Mouse (Mus musculus): ENCODE results near the gene Ifi35.
"Not testable (repeated sequence)": the region's sequence is repeated elsewhere in the genome, so short reads cannot be mapped to it uniquely, and the experiment has no call there.

Gene Ifi35

GRCm38 (mm10) chr11:101448274-101448746, at the start of gene Ifi35:
Gene Ifi35, plus strand, starts transcription at chr11:101448407.
- DNase-seq = no peak

DNA sequence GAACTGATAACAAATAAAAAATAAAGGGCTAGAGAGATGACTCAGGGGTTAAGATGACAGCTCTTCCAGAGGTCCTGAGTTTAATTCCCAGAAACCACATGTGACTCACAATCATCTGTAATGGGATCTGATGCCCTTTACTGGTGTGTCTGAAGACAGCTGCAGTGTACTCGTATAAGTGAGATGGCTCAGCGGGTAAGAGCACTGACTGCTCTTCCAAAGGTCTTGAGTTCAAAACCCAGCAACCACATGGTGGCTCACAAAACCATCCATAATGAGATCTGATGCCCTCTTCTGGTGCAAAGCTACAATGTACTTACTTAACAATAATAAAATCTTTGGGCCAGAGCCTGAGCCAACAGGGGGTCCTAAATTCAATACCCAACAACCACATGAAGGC, 32.9 kb upstream of the Ifi35 start:
- no peak for DNase-seq

DNA sequence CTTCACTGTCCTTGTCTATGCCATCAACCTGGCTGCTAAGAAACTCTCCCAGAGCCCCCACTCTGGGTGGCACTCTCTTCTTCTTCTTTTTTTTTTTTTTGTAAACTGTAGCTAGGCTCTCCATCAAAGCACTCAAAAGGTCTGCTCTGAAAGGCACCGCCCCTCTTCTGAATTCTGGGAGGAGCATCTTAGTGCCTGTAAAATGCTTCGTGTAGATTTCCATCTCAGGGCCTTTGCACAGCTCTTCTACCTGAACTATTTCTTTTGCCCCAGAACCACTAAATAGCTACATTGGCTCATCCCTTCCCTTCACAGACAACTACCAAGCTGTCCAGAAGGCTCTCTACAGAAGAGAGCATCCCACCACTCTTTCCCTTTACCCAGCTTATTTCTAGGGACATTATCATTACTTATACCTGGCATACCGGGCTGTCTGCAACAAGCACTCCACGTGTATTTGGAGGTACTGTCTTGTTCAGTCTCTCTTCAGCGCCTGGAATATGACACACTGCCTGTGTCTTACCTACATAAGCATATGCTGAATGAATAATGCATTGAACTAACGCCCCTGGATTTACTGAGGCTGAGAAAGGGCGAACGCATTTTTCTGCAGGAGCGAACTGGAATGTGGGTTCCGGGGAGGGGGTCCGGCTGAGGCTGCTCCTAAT, 31.6 kb upstream of the Ifi35 start:
- DNase-seq = no peak

DNA sequence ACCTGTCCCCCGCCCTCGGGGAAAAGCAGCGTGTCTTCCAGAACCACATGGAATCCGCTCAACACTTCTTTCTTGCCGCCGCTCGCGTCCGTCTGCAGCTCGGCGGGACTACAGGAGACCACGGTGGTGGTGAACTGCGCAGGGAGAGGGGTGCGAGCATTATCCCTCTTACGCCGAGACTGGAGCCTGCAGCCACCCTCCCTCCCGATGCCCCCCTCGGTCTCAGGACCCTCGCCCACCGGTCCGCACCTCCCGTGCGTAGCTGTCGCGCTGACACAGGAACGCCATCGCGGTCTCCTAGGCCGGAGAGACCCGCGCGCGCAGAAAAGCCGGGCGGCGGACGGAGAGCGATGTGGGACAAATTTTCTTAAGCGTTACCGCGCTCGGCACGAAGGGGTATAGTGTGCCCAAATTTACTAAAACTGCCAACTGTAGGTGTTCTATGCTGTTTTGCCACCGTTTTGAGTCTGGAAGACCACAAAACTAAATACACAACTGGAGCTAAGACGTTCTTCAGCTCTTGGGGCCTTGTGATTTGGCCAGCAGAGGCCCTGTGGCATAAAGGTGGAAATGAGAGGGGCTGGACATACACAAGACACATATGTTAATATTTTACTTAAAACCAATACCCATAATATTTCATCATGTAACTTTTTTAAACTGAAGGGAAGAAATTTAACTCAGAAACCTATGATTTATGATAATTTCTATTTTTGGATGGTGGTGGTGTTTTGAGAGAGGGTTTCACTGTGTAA, 30.9 kb upstream of the Ifi35 start, which contains the start of gene Aarsd1:
Gene Aarsd1, minus strand, starts transcription at position 515 of the 755 bp plus-strand sequence.
- DNase-seq = peak; percentile 91

GRCm38 (mm10) chr11:101418991-101419390, 29.2 kb upstream of the Ifi35 start:
- DNase-seq = no peak

- DNase-seq = no peak
Observed at GRCm38 (mm10) chr11:101419610-101420009, 28.6 kb upstream of the Ifi35 start.

GRCm38 (mm10) chr11:101420148-101420547, 28.1 kb upstream of the Ifi35 start:
- DNase-seq = no peak

DNA sequence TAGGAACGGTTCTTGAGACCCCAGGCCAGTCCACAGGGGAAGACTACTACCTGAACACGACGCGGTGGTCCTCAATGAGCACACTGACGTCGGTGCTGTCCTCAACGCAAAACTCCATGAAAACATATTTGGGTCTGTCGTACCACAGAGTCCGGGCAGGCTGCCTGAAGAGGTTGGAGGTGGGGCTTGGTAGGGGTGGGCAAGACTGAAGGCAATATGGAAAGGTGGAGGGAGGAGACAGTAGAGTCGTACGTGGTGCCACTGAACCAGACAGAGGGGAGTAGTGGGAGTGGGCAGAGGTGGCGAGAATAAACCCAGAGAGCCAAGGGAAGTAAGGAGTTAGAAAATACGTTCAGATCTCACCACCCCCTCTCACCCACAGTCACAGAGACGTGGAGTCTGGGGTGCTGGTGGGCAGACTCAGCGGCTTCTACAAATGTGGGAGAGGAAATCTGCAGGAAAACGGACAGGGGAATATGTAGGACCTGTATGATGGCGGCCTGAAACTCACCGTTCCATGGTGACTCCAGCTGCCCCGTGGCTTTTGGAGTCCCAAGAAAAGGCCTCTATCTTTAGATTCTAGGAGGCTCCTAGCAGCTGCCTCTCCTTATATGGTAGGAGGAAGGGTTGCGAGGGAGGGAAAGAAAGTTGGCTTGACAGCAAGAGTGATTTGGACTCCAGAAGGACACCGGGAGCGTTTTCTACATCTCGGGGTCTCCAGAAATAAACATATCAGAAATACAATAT, 23.9 kb upstream of the Ifi35 start, which contains the start of gene Gm27029:
Gene Gm27029, minus strand, starts transcription at position 692 of the 747 bp plus-strand sequence.
- no peak for DNase-seq

- DNase-seq = peak; percentile 99
Observed at GRCm38 (mm10) chr11:101424925-101425813, 23.0 kb upstream of the Ifi35 start, which contains the start of the genes Rundc1 and Ptges3l. Gene Rundc1, plus strand, starts transcription at chr11:101425085. Gene Ptges3l, minus strand, starts transcription at chr11:101425333.

- DNase-seq = no peak
Observed at GRCm38 (mm10) chr11:101426165-101426564, 22.0 kb upstream of the Ifi35 start.

GRCm38 (mm10) chr11:101431327-101431726, 16.9 kb upstream of the Ifi35 start:
- no peak for DNase-seq

DNA sequence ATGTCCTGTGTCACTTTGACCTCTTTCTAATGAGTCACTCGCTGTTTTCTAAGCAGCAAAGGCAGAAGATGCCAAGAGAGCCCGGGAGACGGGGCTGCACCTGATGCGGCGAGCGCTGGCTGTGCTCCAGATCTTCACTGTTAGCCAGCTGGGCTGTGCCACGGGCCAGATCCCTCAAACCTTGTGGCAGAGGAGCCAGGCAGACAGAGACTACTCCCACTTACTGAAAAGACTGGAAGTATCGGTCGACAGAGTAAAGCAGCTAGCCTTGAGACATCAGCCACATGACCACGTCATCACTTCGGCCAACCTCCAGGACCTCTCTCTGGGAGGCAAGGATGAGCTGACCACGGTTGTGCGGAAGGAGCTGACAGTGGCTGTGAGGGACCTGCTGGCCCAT, 14.8 kb upstream of the Ifi35 start:
- no peak for DNase-seq

- no peak for DNase-seq
Observed at GRCm38 (mm10) chr11:101435831-101436230, 12.4 kb upstream of the Ifi35 start.

- no peak for DNase-seq
Observed at GRCm38 (mm10) chr11:101436916-101437315, 11.3 kb upstream of the Ifi35 start.

DNA sequence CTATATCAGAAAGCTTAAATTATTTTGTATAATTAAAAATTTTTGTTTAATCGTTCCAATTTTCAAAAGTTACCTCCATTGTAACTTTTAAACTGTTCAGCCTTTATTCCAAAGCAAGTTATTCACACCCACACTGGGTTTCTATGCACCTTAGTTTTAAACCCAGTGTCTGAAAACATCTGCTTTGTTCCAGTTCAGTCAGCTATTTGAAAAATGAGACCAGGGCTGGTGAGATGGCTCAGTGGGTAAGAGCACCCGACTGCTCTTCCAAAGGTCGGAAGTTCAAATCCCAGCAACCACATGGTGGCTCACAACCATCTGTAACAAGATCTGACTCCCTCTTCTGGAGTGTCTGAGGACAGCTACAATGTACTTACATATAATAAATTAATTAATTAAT, 10.2 kb upstream of the Ifi35 start:
- not testable (repeated sequence) for DNase-seq

DNA sequence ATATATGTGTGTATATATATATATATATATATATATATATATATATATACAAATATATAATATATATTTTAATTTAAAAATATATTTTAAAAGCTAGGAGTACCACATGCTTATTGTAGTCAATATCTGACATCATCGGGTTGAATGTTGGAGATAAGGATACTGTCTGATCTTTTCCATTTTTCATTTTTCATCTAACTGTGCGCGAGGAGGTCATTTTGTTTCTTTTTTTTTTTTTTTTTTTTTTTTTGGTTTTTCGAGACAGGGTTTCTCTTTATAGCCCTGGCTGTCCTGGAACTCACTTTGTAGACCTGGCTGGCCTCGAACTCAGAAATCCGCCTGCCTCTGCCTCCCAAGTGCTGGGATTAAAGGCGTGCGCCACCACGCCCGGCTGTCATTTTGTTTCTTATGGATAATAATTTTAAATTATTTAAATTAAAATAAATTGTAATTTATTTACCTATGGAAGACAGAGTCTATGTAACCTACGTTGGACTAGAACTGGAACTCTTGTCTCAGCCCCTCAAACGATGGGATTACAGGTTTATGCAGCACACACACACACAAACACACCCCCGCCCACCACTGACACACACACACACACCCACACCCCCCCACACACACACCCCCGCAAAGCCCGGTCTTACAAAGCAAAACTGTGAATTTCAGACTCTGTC, 6.6 kb upstream of the Ifi35 start:
- not testable (repeated sequence) for DNase-seq

GRCm38 (mm10) chr11:101442127-101442693, 6.0 kb upstream of the Ifi35 start, which contains the start of gene Rpl27:
Gene Rpl27, plus strand, starts transcription at chr11:101442298.
- peak; percentile 89 for DNase-seq

DNA sequence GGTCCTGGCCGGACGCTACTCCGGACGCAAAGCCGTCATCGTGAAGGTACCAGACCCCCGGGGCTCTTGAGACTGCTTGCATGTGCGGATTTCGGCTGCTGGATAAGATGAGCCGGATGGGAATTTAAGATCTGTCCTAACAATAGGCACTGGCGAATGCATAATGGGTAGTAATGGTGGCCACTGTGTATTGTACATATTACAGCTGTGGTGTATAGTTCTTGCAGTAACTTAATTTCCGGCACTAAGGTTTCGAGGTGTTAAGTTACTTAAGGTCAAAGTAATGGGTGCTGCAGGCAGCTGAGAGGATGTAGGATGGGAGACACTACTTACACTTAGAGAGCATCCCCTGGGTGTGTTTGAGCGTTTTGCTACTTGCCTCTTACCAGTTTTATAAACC, 5.4 kb upstream of the Ifi35 start:
- no peak for DNase-seq

- DNase-seq = no peak
Observed at GRCm38 (mm10) chr11:101446319-101446718, 1.9 kb upstream of the Ifi35 start.

DNA sequence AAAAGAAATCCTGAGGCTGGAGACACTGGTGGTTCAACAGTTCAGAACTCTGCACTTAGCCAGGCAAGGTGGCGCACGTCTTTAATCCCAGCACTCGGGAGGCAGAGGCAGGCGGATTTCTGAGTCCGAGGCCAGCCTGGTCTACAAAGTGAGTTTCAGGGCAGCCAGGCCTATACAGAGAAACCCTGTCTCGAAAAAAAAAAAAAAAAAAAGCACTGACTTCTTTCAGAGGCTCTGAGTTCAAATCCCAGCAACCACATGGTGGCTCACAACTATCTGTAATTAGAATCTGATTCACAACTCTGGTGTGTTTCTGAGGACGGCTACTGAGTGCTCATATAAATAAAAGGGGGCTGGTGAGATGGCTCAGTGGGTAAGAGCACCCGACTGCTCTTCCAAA, 1.3 kb upstream of the Ifi35 start:
- not testable (repeated sequence) for DNase-seq

GRCm38 (mm10) chr11:101447786-101448185, 421 bp upstream of the Ifi35 start:
- no peak for DNase-seq
